Mouse (Mus musculus) limb, embryonic 14.5 days (tissue): ENCODE data around the gene Wdpcp. TPM values are rescaled to one million over a fixed set of nuclear protein-coding genes. Genes with fewer than 3 reads are reported as not detected.

Experiments used
- ATAC-seq: fragments of 200-750 bp; cut with Nextera tagmentation; 2 replicates; pipeline ENCODE4 v1.8.0; 2017; ENCODE audit warnings: low read depth, moderate number of reproducible peaks, moderate TSS enrichment; ENCODE audit not compliant: low FRiP score
- DNase-seq: peaks from one replicate; pipeline ENCODE4 v3.0.0-alpha.2; 2015; ENCODE audit warnings: low spot score
- H3K27ac ChIP-seq: fragments of 300-500 bp; sonication (generic); replicated peaks from 2 replicates; pipeline ENCODE4 v1.5.1; 2014; ENCODE audit warnings: low read depth, mild to moderate bottlenecking, low read length, moderate library complexity, mixed read lengths
- H3K27me3 ChIP-seq: fragments of 300-500 bp; sonication (generic); 2 replicates; pipeline ENCODE4 v1.6.1; 2014; ENCODE audit warnings: low read length, mixed read lengths; ENCODE audit not compliant: control insufficient read depth, insufficient read depth
- H3K36me3 ChIP-seq: fragments of 300-500 bp; sonication (generic); 2 replicates; pipeline ENCODE4 v1.6.1; 2014; ENCODE audit warnings: mild to moderate bottlenecking, low read length, moderate library complexity, mixed read lengths; ENCODE audit not compliant: control insufficient read depth, insufficient read depth
- H3K4me1 ChIP-seq: fragments of 300-500 bp; sonication (generic); 2 replicates; pipeline ENCODE4 v1.6.1; 2014; ENCODE audit warnings: antibody characterized with exemption, low read length, mixed read lengths; ENCODE audit not compliant: control insufficient read depth, insufficient read depth
- H3K4me2 ChIP-seq: fragments of 300-500 bp; sonication (generic); replicated peaks from 2 replicates; pipeline ENCODE4 v1.6.1; 2014; ENCODE audit warnings: low read depth, mild to moderate bottlenecking, low read length, moderate library complexity; ENCODE audit not compliant: severe bottlenecking
- H3K4me3 ChIP-seq: fragments of 300-500 bp; sonication (generic); replicated peaks from 2 replicates; pipeline ENCODE4 v1.5.1; 2014; ENCODE audit warnings: low read length
- H3K9ac ChIP-seq: fragments of 300-500 bp; sonication (generic); 2 replicates; pipeline ENCODE4 v1.6.1; 2014; ENCODE audit warnings: mild to moderate bottlenecking, low read depth, low read length, moderate library complexity; ENCODE audit not compliant: severe bottlenecking
- H3K9me3 ChIP-seq: fragments of 300-500 bp; sonication (generic); 2 replicates; pipeline ENCODE4 v1.6.1; 2016; ENCODE audit warnings: low read length; ENCODE audit not compliant: control insufficient read depth
- POLR2A ChIP-seq: fragments of 200-500 bp; IDR thresholded peaks from 2 replicates; pipeline ENCODE4 v1.8.0; 2012; ENCODE audit warnings: inconsistent platforms, mild to moderate bottlenecking, moderate library complexity, borderline replicate concordance; ENCODE audit not compliant: insufficient read depth, insufficient read length; ENCODE audit errors: extremely low read depth
- WGBS: fragments of 180-500 bp; shearing (Covaris S2); extraction: QIAGEN DNeasy Blood & Tissue Kit; methylation state at CpG from one replicate; pipeline ENCODE4 v1.1.7; 2014; 5-methylcytosine and 5-hydroxymethylcytosine counted together
- polyA plus RNA-seq, 2 experiments: library from polyadenylated mRNA; depleted of rRNA in 1 of 2; stranded (reverse) in 1 of 2; unstranded in 1 of 2; fragments of >200 nt; fragmentation: Nextera tagmentation in 1 of 2; extraction: Ambion mirVana in 1 of 2; gene quantifications; 2 replicates each; pipeline versions ENCODE4 v1.2.1 to v1.2.3; 2012 to 2014

The Wdpcp gene
- polyA plus RNA-seq, 2 experiments, result 5.4 to 5.9 TPM

DNA sequence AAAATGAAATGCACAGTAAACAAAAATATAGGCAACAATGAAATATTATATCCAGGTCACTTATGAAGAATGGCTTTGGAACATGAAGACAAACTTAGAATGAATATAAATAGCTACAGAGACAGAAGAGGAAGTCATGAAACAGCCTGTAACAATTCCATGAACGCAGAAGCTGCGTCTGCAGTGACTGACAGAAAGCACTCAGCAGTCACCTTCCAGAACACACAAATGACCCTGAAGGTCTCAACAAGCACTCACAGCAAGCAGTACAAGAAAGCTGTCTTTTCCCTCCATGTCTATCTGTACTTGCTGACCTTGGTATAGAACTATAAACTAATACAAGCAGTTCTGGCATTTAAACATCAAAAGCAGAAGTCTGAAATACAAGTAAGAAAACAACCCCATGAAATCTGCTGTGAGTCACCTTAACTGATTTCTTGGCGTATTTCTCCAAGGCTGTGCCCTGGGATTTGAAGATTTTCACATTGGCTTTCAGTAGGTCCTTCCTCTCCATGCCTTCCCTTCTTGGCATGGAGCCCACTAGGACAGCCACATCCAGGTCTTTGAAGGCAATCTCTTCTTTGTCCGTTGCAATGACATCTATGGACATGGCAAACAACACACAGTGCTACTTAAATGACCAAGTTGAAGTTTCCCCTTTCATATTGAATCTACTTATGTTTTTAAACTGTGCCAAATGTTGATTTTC is 8.3 kb upstream of the Wdpcp start:
- Histone ChIP-seq H3K4me2 (no peak overlapping the region), H3K9me3 (no peaks in the 10 kb centered on the region), H3K27ac (no peak overlapping the region), H3K4me3 (no peak overlapping the region), H3K4me1 (no peaks in the 10 kb centered on the region; the same call in 1 of the 2 replicates), H3K9ac (no peak overlapping the region), H3K36me3 (peaks cover 55% of the 10 kb centered on the region), H3K27me3 (no peaks in the 10 kb centered on the region)
- no peak for DNase-seq
- no peak for TF ChIP-seq POLR2A
- WGBS, result 85% methylated on average over 4 of the region's 4 CpGs
- no peak for ATAC-seq

DNA sequence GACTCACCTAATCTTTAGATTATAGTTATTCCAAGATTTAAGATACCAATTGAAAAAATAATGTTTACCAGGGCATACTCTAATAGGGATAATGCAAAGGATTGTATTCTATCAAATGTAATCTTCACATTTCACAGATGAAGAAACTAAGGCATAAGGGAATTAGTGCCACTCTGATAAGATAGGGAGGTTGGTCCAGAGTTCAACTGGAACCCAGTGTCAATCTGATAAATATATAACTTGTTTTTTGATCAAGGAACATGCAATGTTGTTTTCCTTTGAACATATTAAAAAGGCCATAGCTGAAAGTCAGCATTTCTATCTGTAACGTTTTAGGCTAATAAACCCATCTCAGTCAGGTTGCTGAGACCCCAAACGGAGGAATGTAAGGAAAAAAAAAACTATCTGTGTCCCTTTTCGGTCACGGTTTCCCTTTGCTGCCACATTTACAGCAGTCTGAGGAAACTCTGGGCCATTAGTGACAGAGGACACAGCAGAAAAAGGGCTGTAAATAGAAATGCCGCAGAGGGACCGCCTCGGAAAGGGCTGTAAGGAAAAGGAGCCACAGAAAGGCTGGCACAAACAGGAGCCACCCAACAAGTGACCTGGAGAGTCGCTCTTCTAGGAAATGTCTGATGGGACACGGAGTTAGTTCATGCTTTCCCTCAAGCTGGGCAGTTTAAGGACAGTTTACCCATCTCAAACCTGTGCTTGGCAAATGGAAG is 7.2 kb upstream of the Wdpcp start:
- WGBS, result 86% methylated on average over 9 of the region's 9 CpGs
- H3K4me1 ChIP-seq, result peaks cover 4% of the 10 kb centered on the region; the same call in 1 of the 2 replicates
- TF ChIP-seq POLR2A, result no peak
- no peak overlapping the region for H3K9ac ChIP-seq
- H3K4me3 ChIP-seq, result no peak overlapping the region
- no peak overlapping the region for H3K27ac ChIP-seq
- ATAC-seq, result no peak
- no peak overlapping the region for H3K4me2 ChIP-seq
- H3K9me3 ChIP-seq, result no peaks in the 10 kb centered on the region
- H3K27me3 ChIP-seq, result no peaks in the 10 kb centered on the region
- H3K36me3 ChIP-seq, result peaks cover 44% of the 10 kb centered on the region
- DNase-seq, result no peak

DNA sequence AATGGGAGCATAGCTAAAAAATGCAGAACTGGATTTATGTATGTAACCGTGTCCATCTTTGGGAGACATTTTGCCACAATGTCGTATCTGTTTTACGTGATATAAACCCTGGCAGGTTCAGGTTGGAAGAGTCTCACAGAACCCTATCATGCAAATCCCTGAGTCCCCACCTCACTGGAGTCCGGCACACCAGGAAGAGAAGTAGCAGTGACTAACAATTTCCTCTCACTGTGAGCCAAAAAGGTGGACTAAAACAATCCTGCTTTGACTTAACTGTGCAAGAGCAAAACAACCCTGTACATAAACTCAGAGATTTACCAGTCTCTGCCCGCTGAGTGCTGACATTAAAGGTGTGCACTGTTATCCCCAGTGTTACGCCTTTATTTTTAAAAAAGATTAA is 5.1 kb upstream of the Wdpcp start:
- WGBS, result 69% methylated on average over 6 of the region's 6 CpGs
- Histone ChIP-seq H3K27ac (no peak overlapping the region), H3K4me2 (no peak overlapping the region), H3K9me3 (no peaks in the 10 kb centered on the region), H3K27me3 (no peaks in the 10 kb centered on the region), H3K4me1 (peaks cover 10% of the 10 kb centered on the region), H3K36me3 (peaks cover 28% of the 10 kb centered on the region), H3K4me3 (no peak overlapping the region), H3K9ac (no peak overlapping the region)
- ATAC-seq (no peak), DNase-seq (no peak)
- no peak for TF ChIP-seq POLR2A

DNA sequence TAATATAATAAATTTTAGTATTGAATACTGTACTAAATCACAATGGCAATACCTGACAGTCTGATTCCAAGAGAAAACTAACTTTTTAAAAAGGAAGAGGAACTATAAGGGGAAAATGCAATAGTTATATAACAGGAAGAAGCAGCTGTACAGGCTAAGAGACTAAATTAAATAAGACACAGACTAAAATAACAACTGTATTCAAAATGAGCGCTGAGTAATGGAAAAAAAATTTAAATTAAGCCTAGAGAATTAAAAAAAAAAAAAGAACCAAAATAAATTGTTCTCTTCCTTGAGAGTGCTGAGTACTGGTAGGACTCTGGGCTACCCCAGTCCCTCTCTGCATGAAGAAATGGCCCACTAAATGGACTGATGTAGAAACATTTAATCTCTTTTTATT is 4.3 kb upstream of the Wdpcp start:
- H3K27me3 ChIP-seq, result no peaks in the 10 kb centered on the region
- H3K9me3 ChIP-seq, result no peaks in the 10 kb centered on the region
- DNase-seq (no peak), ATAC-seq (no peak)
- H3K4me3 ChIP-seq, result no peak overlapping the region
- H3K27ac ChIP-seq, result no peak overlapping the region
- H3K36me3 ChIP-seq, result peaks cover 25% of the 10 kb centered on the region
- H3K4me1 ChIP-seq, result peaks cover 10% of the 10 kb centered on the region
- H3K9ac ChIP-seq, result no peak overlapping the region
- H3K4me2 ChIP-seq, result no peak overlapping the region
- no peak for TF ChIP-seq POLR2A
- WGBS, result 93% methylated on average over 1 of the region's 1 CpGs

DNA sequence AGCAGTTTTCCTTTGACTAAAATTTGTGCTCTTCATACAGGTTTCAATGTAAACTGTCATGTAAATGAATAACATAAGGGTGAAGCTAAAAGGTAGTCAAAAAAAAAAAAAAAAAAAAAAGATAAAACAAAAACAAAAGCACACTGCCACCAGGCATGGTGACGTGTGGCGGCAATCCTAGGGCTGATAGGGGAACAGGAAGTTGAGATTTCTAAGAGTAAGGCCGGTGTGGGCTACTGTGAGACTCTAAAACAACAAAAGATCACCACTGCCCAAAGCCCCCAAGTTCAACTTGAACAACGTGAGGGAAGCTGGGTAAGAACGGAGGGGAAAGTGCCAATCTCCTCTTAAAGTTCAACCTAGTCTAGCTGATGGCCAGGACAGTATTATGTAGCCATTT is 3.0 kb upstream of the Wdpcp start:
- Histone ChIP-seq H3K27ac (no peak overlapping the region), H3K9ac (no peak overlapping the region), H3K4me1 (peaks cover 10% of the 10 kb centered on the region), H3K27me3 (no peaks in the 10 kb centered on the region), H3K36me3 (peaks cover 14% of the 10 kb centered on the region), H3K4me3 (no peak overlapping the region), H3K9me3 (no peaks in the 10 kb centered on the region), H3K4me2 (no peak overlapping the region)
- no peak for DNase-seq
- ATAC-seq, result no peak
- TF ChIP-seq POLR2A, result no peak
- WGBS, result 77% methylated on average over 5 of the region's 5 CpGs
